Mouse (Mus musculus) midbrain, embryonic 15.5 days (tissue): ENCODE measurements around the gene Pfn1. TPM values are rescaled to one million over a fixed set of nuclear protein-coding genes. Genes with fewer than 3 reads are reported as not detected.

Source experiments
- ATAC-seq: fragments of 200-750 bp; cut with Nextera tagmentation; replicated peaks from 2 replicates; pipeline ENCODE4 v1.8.0; 2017; ENCODE audit warnings: moderate TSS enrichment
- H3K27ac ChIP-seq: fragments of 300-500 bp; sonication (generic); 2 replicates; pipeline ENCODE4 v1.5.1; 2015; ENCODE audit warnings: mild to moderate bottlenecking, inconsistent platforms
- H3K27me3 ChIP-seq: fragments of 300-500 bp; sonication (generic); replicated peaks from 2 replicates; pipeline ENCODE4 v1.6.1; 2015; ENCODE audit warnings: inconsistent platforms
- H3K36me3 ChIP-seq: fragments of 300-500 bp; sonication (generic); replicated peaks from 2 replicates; pipeline ENCODE4 v1.6.1; 2015; ENCODE audit warnings: inconsistent platforms
- H3K4me1 ChIP-seq: fragments of 300-500 bp; sonication (generic); 2 replicates; pipeline ENCODE4 v1.6.1; 2015; ENCODE audit warnings: inconsistent platforms
- H3K4me2 ChIP-seq: fragments of 300-500 bp; sonication (generic); 2 replicates; pipeline ENCODE4 v1.6.1; 2015; ENCODE audit warnings: inconsistent platforms, mild to moderate bottlenecking, moderate library complexity
- H3K4me3 ChIP-seq: fragments of 300-500 bp; sonication (generic); 2 replicates; pipeline ENCODE4 v1.5.1; 2015; ENCODE audit warnings: mild to moderate bottlenecking, inconsistent platforms
- H3K9ac ChIP-seq: fragments of 300-500 bp; sonication (generic); 2 replicates; pipeline ENCODE4 v1.6.1; 2015; ENCODE audit warnings: mild to moderate bottlenecking, inconsistent platforms
- H3K9me3 ChIP-seq: fragments of 300-500 bp; sonication (generic); 2 replicates; pipeline ENCODE4 v1.6.1; 2016; ENCODE audit warnings: inconsistent platforms
- WGBS: fragments of 180-500 bp; shearing (Covaris S2); methylation state at CpG from one replicate; pipeline ENCODE4 v1.1.7; 2015; ENCODE audit warnings: mixed read lengths; 5-methylcytosine and 5-hydroxymethylcytosine counted together
- polyA plus RNA-seq: library from polyadenylated mRNA; unstranded; fragments of >200 nt; fragmentation: Nextera tagmentation; extraction: Ambion mirVana; gene quantifications from 2 replicates; pipeline ENCODE4 v1.2.1, GENCODE M21; 2015

Pfn1 gene
- polyA plus RNA-seq, 1 experiment from 2014 or later = 659 TPM

- no peaks in the 10 kb centered on the region for H3K27me3 ChIP-seq
- no peak overlapping the region for H3K27ac ChIP-seq
- H3K9me3 ChIP-seq = no peaks in the 10 kb centered on the region
- H3K4me2 ChIP-seq = no peak overlapping the region
- H3K36me3 ChIP-seq = no peaks in the 10 kb centered on the region
- ATAC-seq = no peak
- no peak overlapping the region for H3K4me3 ChIP-seq
- WGBS = 44% methylated on average over 7 of the region's 7 CpGs
- H3K4me1 ChIP-seq = no peaks in the 10 kb centered on the region
- H3K9ac ChIP-seq = no peak overlapping the region
Observed at GRCm38 (mm10) chr11:70621972-70622814, 32.3 kb downstream of the Pfn1 start.

- H3K4me2 ChIP-seq = no peak within 1 kb of the TSS
- H3K9ac ChIP-seq = no peak within 1 kb of the TSS
- peaks cover 11% of the 10 kb centered on the region for H3K4me1 ChIP-seq
- H3K4me3 ChIP-seq = no peak within 1 kb of the TSS
- peaks cover 8% of the 10 kb centered on the region; the same call in 1 of the 2 replicates for H3K27me3 ChIP-seq
- H3K36me3 ChIP-seq = no peaks in the 10 kb centered on the region
- ATAC-seq = no peak
- 60% methylated on average over 1 of the region's 1 CpGs for WGBS
- H3K9me3 ChIP-seq = no peaks in the 10 kb centered on the region
- no peak within 1 kb of the TSS for H3K27ac ChIP-seq
Observed at GRCm38 (mm10) chr11:70619101-70619500, 35.3 kb downstream of the Pfn1 start, which contains the start of gene Chrne. Gene Chrne, minus strand, starts transcription at chr11:70619216.

DNA sequence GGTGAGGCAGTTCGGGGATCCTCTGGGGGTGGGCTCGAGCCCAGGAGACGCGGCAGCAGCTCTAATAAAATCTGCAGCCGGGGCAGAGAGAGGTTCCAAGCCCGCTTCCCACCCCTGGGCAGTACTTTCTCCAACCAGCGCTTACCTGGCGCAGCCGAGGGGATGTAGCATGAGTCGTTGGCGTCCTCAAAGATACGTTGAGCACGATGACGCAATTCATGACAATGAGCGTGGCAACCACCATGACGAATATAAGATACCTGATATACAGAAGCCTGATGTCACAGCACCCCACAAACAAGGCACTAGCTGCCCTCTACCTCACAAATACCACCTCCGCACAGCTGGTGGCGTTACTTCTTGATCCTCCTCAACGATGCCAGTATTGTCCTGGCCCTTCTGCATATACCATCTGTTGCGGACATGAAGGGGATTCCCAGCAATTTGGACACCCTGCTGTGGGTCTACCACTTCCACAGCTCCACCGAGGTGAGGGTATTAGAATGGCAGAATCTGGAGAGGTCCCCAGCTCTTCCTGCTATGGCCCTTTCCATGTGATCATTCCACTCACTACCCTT lies 38.8 kb downstream of the Pfn1 start, which contains the start of gene 4930544D05Rik:
TSS of gene 4930544D05Rik (plus strand) at position 333 of the 578 bp plus-strand sequence.
- H3K4me3 ChIP-seq = peak within 1 kb of the TSS; percentile 17; the same call in 1 of the 2 replicates
- peaks cover 8% of the 10 kb centered on the region; the same call in 1 of the 2 replicates for H3K27me3 ChIP-seq
- no peak within 1 kb of the TSS for H3K27ac ChIP-seq
- H3K9ac ChIP-seq = no peak within 1 kb of the TSS
- H3K9me3 ChIP-seq = no peaks in the 10 kb centered on the region
- peaks cover 11% of the 10 kb centered on the region for H3K4me1 ChIP-seq
- WGBS = 14% methylated on average over 21 of the region's 21 CpGs
- no peak for ATAC-seq
- H3K36me3 ChIP-seq = peaks cover 13% of the 10 kb centered on the region; the same call in 1 of the 2 replicates
- H3K4me2 ChIP-seq = peak within 1 kb of the TSS; percentile 45

DNA sequence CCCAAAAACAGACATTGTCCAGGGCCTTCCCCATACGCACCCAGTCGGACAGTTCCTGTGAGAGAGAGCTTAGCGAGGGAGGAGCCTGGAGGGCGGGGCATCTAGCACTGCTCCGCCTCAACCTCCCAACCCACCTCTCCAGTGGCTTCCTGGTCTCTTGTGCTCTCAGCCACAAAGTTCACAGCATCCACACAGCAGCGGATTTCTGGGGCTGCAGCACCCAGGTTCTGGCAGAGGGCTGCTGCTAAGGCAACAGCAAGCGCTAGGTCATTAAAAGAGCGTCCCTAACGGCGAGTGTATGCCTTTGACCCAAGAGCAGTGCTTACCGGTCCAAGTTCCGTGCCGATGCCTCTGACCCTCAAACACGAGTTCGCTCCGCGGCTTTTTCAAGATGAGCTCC lies 39.4 kb downstream of the Pfn1 start:
- Histone ChIP-seq H3K27me3 (peaks cover 8% of the 10 kb centered on the region; the same call in 1 of the 2 replicates), H3K27ac (no peak overlapping the region), H3K9me3 (no peaks in the 10 kb centered on the region), H3K4me2 (peak overlapping the region; percentile 45), H3K4me3 (peak overlapping the region; percentile 17; the same call in 1 of the 2 replicates), H3K4me1 (peaks cover 11% of the 10 kb centered on the region), H3K36me3 (peaks cover 19% of the 10 kb centered on the region), H3K9ac (no peak overlapping the region)
- WGBS = 4% methylated on average over 17 of the region's 17 CpGs
- ATAC-seq = no peak; the same call in 1 of the 2 replicates

DNA sequence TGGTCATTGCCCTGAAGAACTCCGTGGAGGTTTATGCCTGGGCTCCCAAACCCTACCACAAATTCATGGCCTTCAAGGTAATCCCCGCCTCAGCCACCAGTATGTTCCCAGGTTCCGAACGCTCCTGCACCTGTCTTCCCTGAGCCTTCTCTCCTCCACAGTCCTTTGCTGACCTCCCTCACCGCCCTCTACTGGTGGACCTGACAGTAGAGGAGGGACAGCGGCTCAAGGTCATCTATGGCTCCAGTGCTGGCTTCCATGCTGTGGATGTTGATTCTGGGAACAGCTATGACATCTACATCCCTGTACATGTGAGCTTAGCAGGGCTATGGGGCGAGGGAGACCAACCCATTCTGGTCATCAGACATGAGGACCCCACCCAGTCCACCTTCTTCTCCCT lies 41.9 kb downstream of the Pfn1 start:
- peaks cover 41% of the 10 kb centered on the region for H3K36me3 ChIP-seq
- no peak for ATAC-seq
- peaks cover 8% of the 10 kb centered on the region; the same call in 1 of the 2 replicates for H3K27me3 ChIP-seq
- WGBS = 70% methylated on average over 7 of the region's 7 CpGs
- H3K4me3 ChIP-seq = no peak overlapping the region
- no peak overlapping the region for H3K4me2 ChIP-seq
- H3K4me1 ChIP-seq = peaks cover 11% of the 10 kb centered on the region
- no peaks in the 10 kb centered on the region for H3K9me3 ChIP-seq
- H3K27ac ChIP-seq = no peak overlapping the region
- H3K9ac ChIP-seq = no peak overlapping the region

DNA sequence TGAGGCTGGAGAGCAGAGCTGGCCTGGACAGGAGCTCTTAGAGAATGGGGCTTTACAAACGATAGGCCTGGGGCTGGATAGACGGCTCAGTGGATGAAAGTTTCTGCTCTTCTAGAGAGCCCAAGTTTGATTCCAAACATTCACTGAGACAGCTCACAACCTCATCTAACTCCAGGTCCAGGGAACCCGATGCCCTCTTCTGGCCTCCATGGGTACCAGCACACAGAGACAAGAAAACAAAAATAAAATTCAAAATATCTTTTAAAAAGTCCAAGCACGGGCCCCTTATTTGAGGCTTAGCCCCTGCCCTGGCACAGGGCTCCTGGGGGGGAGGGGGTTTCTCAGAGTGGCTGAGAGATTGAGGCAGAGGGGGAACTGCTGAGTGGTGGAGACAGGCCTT lies 43.7 kb downstream of the Pfn1 start:
- 86% methylated on average over 4 of the region's 4 CpGs for WGBS
- Histone ChIP-seq H3K9me3 (no peaks in the 10 kb centered on the region), H3K4me3 (no peak overlapping the region), H3K9ac (no peak overlapping the region), H3K27ac (no peak overlapping the region), H3K36me3 (peaks cover 51% of the 10 kb centered on the region), H3K4me2 (no peak overlapping the region), H3K27me3 (0 out of 2 replicates have a peak, but pooled peaks cover 3% of the 10 kb centered on the region), H3K4me1 (peaks cover 11% of the 10 kb centered on the region)
- no peak for ATAC-seq

GRCm38 (mm10) chr11:70608381-70609066 lies 45.9 kb downstream of the Pfn1 start:
- Histone ChIP-seq H3K4me1 (no peaks in the 10 kb centered on the region), H3K9ac (no peak overlapping the region), H3K4me3 (no peak overlapping the region), H3K36me3 (peaks cover 67% of the 10 kb centered on the region), H3K4me2 (no peak overlapping the region), H3K9me3 (no peaks in the 10 kb centered on the region), H3K27ac (no peak overlapping the region), H3K27me3 (no peaks in the 10 kb centered on the region)
- 89% methylated on average over 26 of the region's 26 CpGs for WGBS
- no peak for ATAC-seq

GRCm38 (mm10) chr11:70607611-70608010 lies 46.8 kb downstream of the Pfn1 start:
- 94% methylated on average over 9 of the region's 9 CpGs for WGBS
- ATAC-seq = no peak
- Histone ChIP-seq H3K4me3 (no peak overlapping the region), H3K9me3 (no peaks in the 10 kb centered on the region), H3K9ac (no peak overlapping the region), H3K27ac (no peak overlapping the region), H3K27me3 (no peaks in the 10 kb centered on the region), H3K4me2 (no peak overlapping the region), H3K36me3 (peaks cover 62% of the 10 kb centered on the region), H3K4me1 (no peaks in the 10 kb centered on the region)

- ATAC-seq = no peak
- Histone ChIP-seq H3K4me2 (no peak overlapping the region), H3K4me3 (no peak overlapping the region), H3K27ac (no peak overlapping the region), H3K9me3 (no peaks in the 10 kb centered on the region), H3K36me3 (peaks cover 59% of the 10 kb centered on the region), H3K27me3 (no peaks in the 10 kb centered on the region), H3K4me1 (no peaks in the 10 kb centered on the region), H3K9ac (no peak overlapping the region)
- WGBS = 79% methylated on average over 12 of the region's 12 CpGs
Observed at GRCm38 (mm10) chr11:70606717-70607116, 47.7 kb downstream of the Pfn1 start.

GRCm38 (mm10) chr11:70605024-70605566 lies 49.3 kb downstream of the Pfn1 start:
- H3K4me3 ChIP-seq = no peak overlapping the region
- no peaks in the 10 kb centered on the region for H3K9me3 ChIP-seq
- peaks cover 53% of the 10 kb centered on the region for H3K36me3 ChIP-seq
- no peak overlapping the region for H3K4me2 ChIP-seq
- H3K27ac ChIP-seq = no peak overlapping the region
- 0 out of 2 replicates have a peak, but pooled peaks have one; percentile 20 for ATAC-seq
- no peaks in the 10 kb centered on the region for H3K27me3 ChIP-seq
- WGBS = 57% methylated on average over 14 of the region's 14 CpGs
- no peak overlapping the region for H3K9ac ChIP-seq
- H3K4me1 ChIP-seq = no peaks in the 10 kb centered on the region
